Mouse (Mus musculus): ENCODE measurements around the gene Plekhj1.

Gene Plekhj1

GRCm38 (mm10) chr10:80751188-80751832, 47.1 kb downstream of the Plekhj1 start:
- peak; percentile 98 for DNase-seq (ENCODE audit: low read depth, low spot score)

GRCm38 (mm10) chr10:80748609-80749008, 49.8 kb downstream of the Plekhj1 start:
- peak; percentile 86 for DNase-seq (ENCODE audit: low read depth, low spot score)

GRCm38 (mm10) chr10:80747410-80747809, 51.0 kb downstream of the Plekhj1 start:
- DNase-seq (ENCODE audit: low read depth, low spot score), result peak; percentile 83

Data from 3T3-L1 (cell line).